Mouse (Mus musculus) midbrain, embryonic 15.5 days (tissue): ENCODE measurements around the gene Gbf1. TPM values are rescaled to one million over a fixed set of nuclear protein-coding genes. Genes with fewer than 3 reads are reported as not detected.

Source experiments
- ATAC-seq: fragments of 200-750 bp; cut with Nextera tagmentation; replicated peaks from 2 replicates; pipeline ENCODE4 v1.8.0; 2017; ENCODE audit warnings: moderate TSS enrichment
- H3K27ac ChIP-seq: fragments of 300-500 bp; sonication (generic); 2 replicates; pipeline ENCODE4 v1.5.1; 2015; ENCODE audit warnings: mild to moderate bottlenecking, inconsistent platforms
- H3K27me3 ChIP-seq: fragments of 300-500 bp; sonication (generic); replicated peaks from 2 replicates; pipeline ENCODE4 v1.6.1; 2015; ENCODE audit warnings: inconsistent platforms
- H3K36me3 ChIP-seq: fragments of 300-500 bp; sonication (generic); replicated peaks from 2 replicates; pipeline ENCODE4 v1.6.1; 2015; ENCODE audit warnings: inconsistent platforms
- H3K4me1 ChIP-seq: fragments of 300-500 bp; sonication (generic); 2 replicates; pipeline ENCODE4 v1.6.1; 2015; ENCODE audit warnings: inconsistent platforms
- H3K4me2 ChIP-seq: fragments of 300-500 bp; sonication (generic); 2 replicates; pipeline ENCODE4 v1.6.1; 2015; ENCODE audit warnings: inconsistent platforms, mild to moderate bottlenecking, moderate library complexity
- H3K4me3 ChIP-seq: fragments of 300-500 bp; sonication (generic); 2 replicates; pipeline ENCODE4 v1.5.1; 2015; ENCODE audit warnings: mild to moderate bottlenecking, inconsistent platforms
- H3K9ac ChIP-seq: fragments of 300-500 bp; sonication (generic); 2 replicates; pipeline ENCODE4 v1.6.1; 2015; ENCODE audit warnings: mild to moderate bottlenecking, inconsistent platforms
- H3K9me3 ChIP-seq: fragments of 300-500 bp; sonication (generic); 2 replicates; pipeline ENCODE4 v1.6.1; 2016; ENCODE audit warnings: inconsistent platforms
- WGBS: fragments of 180-500 bp; shearing (Covaris S2); methylation state at CpG from one replicate; pipeline ENCODE4 v1.1.7; 2015; ENCODE audit warnings: mixed read lengths; 5-methylcytosine and 5-hydroxymethylcytosine counted together
- polyA plus RNA-seq: library from polyadenylated mRNA; unstranded; fragments of >200 nt; fragmentation: Nextera tagmentation; extraction: Ambion mirVana; gene quantifications from 2 replicates; pipeline ENCODE4 v1.2.1, GENCODE M21; 2015

Gene Gbf1
- polyA plus RNA-seq, 1 experiment from 2014 or later, result 83.0 TPM

- H3K36me3 ChIP-seq, result no peaks in the 10 kb centered on the region
- H3K4me1 ChIP-seq, result no peaks in the 10 kb centered on the region
- no peak overlapping the region for H3K9ac ChIP-seq
- H3K9me3 ChIP-seq, result no peaks in the 10 kb centered on the region
- WGBS, result 25% methylated on average over 5 of the region's 5 CpGs
- H3K27me3 ChIP-seq, result no peaks in the 10 kb centered on the region
- H3K27ac ChIP-seq, result no peak overlapping the region
- ATAC-seq, result no peak
- H3K4me3 ChIP-seq, result no peak overlapping the region
- H3K4me2 ChIP-seq, result no peak overlapping the region
Observed at GRCm38 (mm10) chr19:46236658-46237057, 84.3 kb downstream of the Gbf1 start.

GRCm38 (mm10) chr19:46240246-46240645, 87.9 kb downstream of the Gbf1 start:
- H3K27ac ChIP-seq, result no peak overlapping the region
- H3K36me3 ChIP-seq, result no peaks in the 10 kb centered on the region
- 66% methylated on average over 2 of the region's 2 CpGs for WGBS
- H3K9me3 ChIP-seq, result no peaks in the 10 kb centered on the region
- no peak overlapping the region for H3K4me3 ChIP-seq
- H3K9ac ChIP-seq, result no peak overlapping the region
- 0 out of 2 replicates have a peak, but pooled peaks cover 3% of the 10 kb centered on the region for H3K4me1 ChIP-seq
- no peaks in the 10 kb centered on the region for H3K27me3 ChIP-seq
- ATAC-seq, result no peak
- no peak overlapping the region for H3K4me2 ChIP-seq

- Histone ChIP-seq H3K9me3 (no peaks in the 10 kb centered on the region), H3K27ac (no peak overlapping the region), H3K9ac (no peak overlapping the region), H3K36me3 (no peaks in the 10 kb centered on the region), H3K4me3 (no peak overlapping the region), H3K27me3 (no peaks in the 10 kb centered on the region), H3K4me2 (no peak overlapping the region), H3K4me1 (0 out of 2 replicates have a peak, but pooled peaks cover 3% of the 10 kb centered on the region)
- no peak for ATAC-seq
- WGBS, result 87% methylated on average over 5 of the region's 5 CpGs
Observed at GRCm38 (mm10) chr19:46242416-46242815, 90.1 kb downstream of the Gbf1 start.

- Histone ChIP-seq H3K4me3 (no peak overlapping the region), H3K9ac (no peak overlapping the region), H3K9me3 (no peaks in the 10 kb centered on the region), H3K4me2 (no peak overlapping the region), H3K4me1 (0 out of 2 replicates have a peak, but pooled peaks cover 3% of the 10 kb centered on the region), H3K27me3 (no peaks in the 10 kb centered on the region), H3K36me3 (no peaks in the 10 kb centered on the region), H3K27ac (no peak overlapping the region)
- WGBS, result 12% methylated on average over 5 of the region's 5 CpGs
- ATAC-seq, result no peak
Observed at GRCm38 (mm10) chr19:46244628-46245027, 92.3 kb downstream of the Gbf1 start.

- ATAC-seq, result no peak
Observed at GRCm38 (mm10) chr19:46248991-46249390, 96.7 kb downstream of the Gbf1 start.

GRCm38 (mm10) chr19:46254163-46254752, 101.9 kb downstream of the Gbf1 start:
- H3K9me3 ChIP-seq, result no peaks in the 10 kb centered on the region
- 34% methylated on average over 7 of the region's 7 CpGs for WGBS
- H3K4me3 ChIP-seq, result no peak overlapping the region
- H3K9ac ChIP-seq, result no peak overlapping the region
- no peak overlapping the region for H3K4me2 ChIP-seq
- no peaks in the 10 kb centered on the region for H3K4me1 ChIP-seq
- H3K27me3 ChIP-seq, result no peaks in the 10 kb centered on the region
- H3K27ac ChIP-seq, result no peak overlapping the region
- 0 out of 2 replicates have a peak, but pooled peaks have one; percentile 62 for ATAC-seq
- peaks cover 6% of the 10 kb centered on the region; the same call in 1 of the 2 replicates for H3K36me3 ChIP-seq

More at GRCm38 (mm10) chr19:46248991-46249390, 96.7 kb downstream of the Gbf1 start:
- no peak overlapping the region for H3K4me3 ChIP-seq
- WGBS, result 36% methylated on average over 7 of the region's 7 CpGs
- H3K9me3 ChIP-seq, result no peaks in the 10 kb centered on the region
- no peaks in the 10 kb centered on the region for H3K36me3 ChIP-seq
- no peak overlapping the region for H3K9ac ChIP-seq
- H3K4me2 ChIP-seq, result no peak overlapping the region
- H3K4me1 ChIP-seq, result 0 out of 2 replicates have a peak, but pooled peaks cover 3% of the 10 kb centered on the region
- no peak overlapping the region for H3K27ac ChIP-seq
- H3K27me3 ChIP-seq, result no peaks in the 10 kb centered on the region

GRCm38 (mm10) chr19:46264762-46265161, 112.5 kb downstream of the Gbf1 start:
- Histone ChIP-seq H3K4me1 (no peaks in the 10 kb centered on the region), H3K9me3 (no peaks in the 10 kb centered on the region), H3K9ac (no peak overlapping the region), H3K27ac (no peak overlapping the region), H3K4me2 (no peak overlapping the region), H3K4me3 (no peak overlapping the region), H3K27me3 (no peaks in the 10 kb centered on the region), H3K36me3 (peaks cover 81% of the 10 kb centered on the region)
- ATAC-seq, result no peak
- WGBS, result 95% methylated on average over 7 of the region's 7 CpGs

GRCm38 (mm10) chr19:46275307-46275706, 123.0 kb downstream of the Gbf1 start:
- H3K36me3 ChIP-seq, result peaks cover 53% of the 10 kb centered on the region

GRCm38 (mm10) chr19:46282081-46282849, 130.0 kb downstream of the Gbf1 start:
- Histone ChIP-seq H3K4me2 (no peak overlapping the region), H3K4me1 (no peaks in the 10 kb centered on the region), H3K9ac (no peak overlapping the region), H3K36me3 (peaks cover 63% of the 10 kb centered on the region), H3K4me3 (no peak overlapping the region), H3K27ac (no peak overlapping the region), H3K27me3 (no peaks in the 10 kb centered on the region), H3K9me3 (no peaks in the 10 kb centered on the region)
- no peak for ATAC-seq
- 95% methylated on average over 11 of the region's 11 CpGs for WGBS

More at GRCm38 (mm10) chr19:46275307-46275706, 123.0 kb downstream of the Gbf1 start:
- Histone ChIP-seq H3K27ac (no peak overlapping the region), H3K27me3 (no peaks in the 10 kb centered on the region), H3K9ac (no peak overlapping the region), H3K9me3 (no peaks in the 10 kb centered on the region), H3K4me1 (no peaks in the 10 kb centered on the region), H3K4me2 (no peak overlapping the region), H3K4me3 (no peak overlapping the region)
- ATAC-seq, result no peak

GRCm38 (mm10) chr19:46284686-46285085, 132.4 kb downstream of the Gbf1 start:
- H3K4me3 ChIP-seq, result no peak overlapping the region
- no peak for ATAC-seq
- H3K4me2 ChIP-seq, result no peak overlapping the region
- H3K36me3 ChIP-seq, result peaks cover 56% of the 10 kb centered on the region
- H3K9me3 ChIP-seq, result no peaks in the 10 kb centered on the region
- WGBS, result 94% methylated on average over 4 of the region's 4 CpGs
- no peaks in the 10 kb centered on the region for H3K27me3 ChIP-seq
- no peak overlapping the region for H3K27ac ChIP-seq
- no peaks in the 10 kb centered on the region for H3K4me1 ChIP-seq
- H3K9ac ChIP-seq, result no peak overlapping the region

- Histone ChIP-seq H3K27me3 (no peaks in the 10 kb centered on the region), H3K9me3 (no peaks in the 10 kb centered on the region), H3K27ac (no peak overlapping the region), H3K4me2 (no peak overlapping the region), H3K4me1 (no peaks in the 10 kb centered on the region), H3K9ac (no peak overlapping the region), H3K36me3 (peaks cover 48% of the 10 kb centered on the region), H3K4me3 (no peak overlapping the region)
- ATAC-seq, result no peak
- 88% methylated on average over 7 of the region's 7 CpGs for WGBS
Observed at GRCm38 (mm10) chr19:46285631-46286030, 133.3 kb downstream of the Gbf1 start.

- H3K4me2 ChIP-seq, result no peak overlapping the region
- no peak overlapping the region for H3K4me3 ChIP-seq
- peaks cover 44% of the 10 kb centered on the region for H3K36me3 ChIP-seq
- no peaks in the 10 kb centered on the region for H3K4me1 ChIP-seq
- H3K27ac ChIP-seq, result no peak overlapping the region
- ATAC-seq, result no peak
- H3K9ac ChIP-seq, result no peak overlapping the region
- H3K9me3 ChIP-seq, result no peaks in the 10 kb centered on the region
- 90% methylated on average over 6 of the region's 6 CpGs for WGBS
- H3K27me3 ChIP-seq, result no peaks in the 10 kb centered on the region
Observed at GRCm38 (mm10) chr19:46286047-46286446, 133.7 kb downstream of the Gbf1 start.

GRCm38 (mm10) chr19:46286926-46287325, 134.6 kb downstream of the Gbf1 start:
- no peak overlapping the region for H3K9ac ChIP-seq
- no peak for ATAC-seq
- no peaks in the 10 kb centered on the region for H3K4me1 ChIP-seq
- no peak overlapping the region for H3K4me3 ChIP-seq
- WGBS, result 96% methylated on average over 3 of the region's 3 CpGs
- no peak overlapping the region for H3K4me2 ChIP-seq
- H3K27ac ChIP-seq, result no peak overlapping the region
- H3K9me3 ChIP-seq, result no peaks in the 10 kb centered on the region
- H3K36me3 ChIP-seq, result peaks cover 36% of the 10 kb centered on the region
- no peaks in the 10 kb centered on the region for H3K27me3 ChIP-seq
